Mouse (Mus musculus) heart, embryonic 16.5 days (tissue): Measurements from ENCODE around the gene Ikzf2. TPM values are rescaled to one million over a fixed set of nuclear protein-coding genes. Genes with fewer than 3 reads are reported as not detected.

ENCODE experiments used
- ATAC-seq: fragments of 200-750 bp; cut with Nextera tagmentation; replicated peaks from 2 replicates; pipeline ENCODE4 v1.8.0; 2017; ENCODE audit warnings: moderate number of reproducible peaks; ENCODE audit not compliant: insufficient read depth, low FRiP score; ENCODE audit errors: extremely low read depth
- H3K27ac ChIP-seq: fragments of 300-500 bp; sonication (generic); 2 replicates; pipeline ENCODE4 v1.5.1; 2014; ENCODE audit warnings: mild to moderate bottlenecking, low read length, control low read depth, moderate library complexity
- H3K27me3 ChIP-seq: fragments of 300-500 bp; sonication (generic); 2 replicates; pipeline ENCODE4 v1.6.1; 2014; ENCODE audit warnings: low read length, mixed read lengths; ENCODE audit not compliant: control insufficient read depth, insufficient read depth
- H3K36me3 ChIP-seq: fragments of 300-500 bp; sonication (generic); 2 replicates; pipeline ENCODE4 v1.6.1; 2014; ENCODE audit not compliant: control insufficient read depth, insufficient read depth
- H3K4me1 ChIP-seq: fragments of 300-500 bp; sonication (generic); 2 replicates; pipeline ENCODE4 v1.6.1; 2014; ENCODE audit warnings: low read length, mixed read lengths; ENCODE audit not compliant: control insufficient read depth, insufficient read depth
- H3K4me2 ChIP-seq: fragments of 300-500 bp; sonication (generic); 2 replicates; pipeline ENCODE4 v1.6.1; 2014; ENCODE audit warnings: low read depth, mild to moderate bottlenecking, control low read depth, low read length
- H3K4me3 ChIP-seq: fragments of 300-500 bp; sonication (generic); 2 replicates; pipeline ENCODE4 v1.5.1; 2014; ENCODE audit warnings: mild to moderate bottlenecking, control low read depth, low read length
- H3K9ac ChIP-seq: fragments of 300-500 bp; sonication (generic); 2 replicates; pipeline ENCODE4 v1.6.1; 2014; ENCODE audit warnings: low read length, control low read depth
- H3K9me3 ChIP-seq: fragments of 300-500 bp; sonication (generic); replicated peaks from 2 replicates; pipeline ENCODE4 v1.6.1; 2016; ENCODE audit warnings: low read length; ENCODE audit not compliant: control insufficient read depth
- WGBS: fragments of 180-500 bp; shearing (Covaris S2); extraction: QIAGEN DNeasy Blood & Tissue Kit; methylation state at CpG from one replicate; pipeline ENCODE4 v1.1.7; 2014; 5-methylcytosine and 5-hydroxymethylcytosine counted together
- polyA plus RNA-seq: library from polyadenylated mRNA; unstranded; fragments of >200 nt; fragmentation: Nextera tagmentation; extraction: Ambion mirVana; gene quantifications from 2 replicates; pipeline ENCODE4 v1.2.1, GENCODE M21; 2015

The Ikzf2 gene
- 3.1 and 4.6 TPM in 2 replicates for polyA plus RNA-seq

- Histone ChIP-seq H3K27me3 (no peaks in the 10 kb centered on the region), H3K27ac (peak within 1 kb of the TSS; percentile 96), H3K4me3 (peak within 1 kb of the TSS; percentile 93), H3K9ac (peak within 1 kb of the TSS; percentile 92), H3K9me3 (no peaks in the 10 kb centered on the region), H3K36me3 (no peaks in the 10 kb centered on the region), H3K4me2 (peak within 1 kb of the TSS; percentile 85), H3K4me1 (peaks cover 5% of the 10 kb centered on the region; the same call in 1 of the 2 replicates)
- under 1% methylated on average over 49 of the region's 105 CpGs for WGBS
- peak; percentile 85 for ATAC-seq
These were observed at the start of gene Ikzf2 for GRCm38 (mm10) chr1:69687076-69687991. Gene Ikzf2, minus strand, starts transcription at chr1:69687245.

- H3K4me1 ChIP-seq, result no peaks in the 10 kb centered on the region
- no peaks in the 10 kb centered on the region for H3K36me3 ChIP-seq
- no peak for ATAC-seq
- H3K9ac ChIP-seq, result no peak overlapping the region
- H3K9me3 ChIP-seq, result no peaks in the 10 kb centered on the region
- H3K27ac ChIP-seq, result no peak overlapping the region
- no peak overlapping the region for H3K4me3 ChIP-seq
- 59% methylated on average over 1 of the region's 1 CpGs for WGBS
- H3K27me3 ChIP-seq, result no peaks in the 10 kb centered on the region
- no peak overlapping the region for H3K4me2 ChIP-seq
These were observed 42.7 kb upstream of the Ikzf2 start for GRCm38 (mm10) chr1:69729729-69730128.

DNA sequence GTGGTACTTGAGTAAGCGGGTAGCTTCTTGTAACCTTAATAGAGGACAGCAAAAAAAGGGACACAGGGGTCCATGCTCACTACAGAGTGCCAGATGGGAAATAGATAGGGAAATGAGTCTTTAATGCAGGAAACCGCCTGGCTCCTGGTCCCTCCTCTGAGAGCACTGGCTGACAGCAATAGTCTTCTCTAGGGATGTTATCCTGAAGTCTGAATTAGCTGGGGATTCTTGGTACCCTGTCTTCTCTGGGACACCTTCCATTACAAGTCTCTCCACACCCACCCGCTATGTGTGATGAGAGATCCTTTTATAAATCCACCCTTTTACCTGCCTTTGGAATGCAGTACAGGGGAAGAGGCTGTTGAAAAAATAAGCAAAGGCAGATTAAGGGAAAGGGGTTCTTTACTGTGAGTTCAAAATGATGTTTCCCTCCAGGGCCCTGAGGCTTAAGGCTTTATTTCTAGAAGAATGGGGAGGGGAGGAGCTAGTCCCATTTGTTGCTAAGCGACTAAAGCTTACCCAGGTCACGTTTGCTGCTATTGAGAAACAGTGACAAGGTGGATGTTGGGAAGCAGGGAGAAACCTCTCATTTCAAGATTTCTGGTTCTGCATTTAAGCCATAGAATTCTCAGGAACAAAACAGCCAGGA, 42.1 kb upstream of the Ikzf2 start:
- WGBS, result 39% methylated on average over 5 of the region's 5 CpGs
- Histone ChIP-seq H3K4me2 (no peak overlapping the region), H3K9ac (no peak overlapping the region), H3K27ac (no peak overlapping the region), H3K4me1 (no peaks in the 10 kb centered on the region), H3K4me3 (no peak overlapping the region), H3K9me3 (0 out of 2 replicates have a peak, but pooled peaks cover 1% of the 10 kb centered on the region), H3K27me3 (no peaks in the 10 kb centered on the region), H3K36me3 (no peaks in the 10 kb centered on the region)
- no peak for ATAC-seq

- no peak overlapping the region for H3K4me2 ChIP-seq
- H3K9me3 ChIP-seq, result 0 out of 2 replicates have a peak, but pooled peaks cover 2% of the 10 kb centered on the region
- H3K9ac ChIP-seq, result no peak overlapping the region
- H3K36me3 ChIP-seq, result no peaks in the 10 kb centered on the region
- WGBS, result 34% methylated on average over 5 of the region's 5 CpGs
- no peak overlapping the region for H3K4me3 ChIP-seq
- H3K27me3 ChIP-seq, result no peaks in the 10 kb centered on the region
- no peak overlapping the region for H3K27ac ChIP-seq
- H3K4me1 ChIP-seq, result no peaks in the 10 kb centered on the region
- ATAC-seq, result no peak
These were observed 40.9 kb upstream of the Ikzf2 start for GRCm38 (mm10) chr1:69727968-69728367.

GRCm38 (mm10) chr1:69717107-69717506, 30.1 kb upstream of the Ikzf2 start:
- Histone ChIP-seq H3K36me3 (no peaks in the 10 kb centered on the region), H3K27ac (no peak overlapping the region), H3K4me3 (no peak overlapping the region), H3K9me3 (no peaks in the 10 kb centered on the region), H3K4me1 (no peaks in the 10 kb centered on the region), H3K4me2 (no peak overlapping the region), H3K27me3 (no peaks in the 10 kb centered on the region), H3K9ac (no peak overlapping the region)
- ATAC-seq, result no peak
- 63% methylated on average over 3 of the region's 3 CpGs for WGBS

GRCm38 (mm10) chr1:69708571-69708970, 21.5 kb upstream of the Ikzf2 start:
- H3K4me3 ChIP-seq, result no peak overlapping the region
- H3K36me3 ChIP-seq, result no peaks in the 10 kb centered on the region
- H3K27me3 ChIP-seq, result no peaks in the 10 kb centered on the region
- H3K4me2 ChIP-seq, result no peak overlapping the region
- H3K9me3 ChIP-seq, result no peaks in the 10 kb centered on the region
- H3K4me1 ChIP-seq, result no peaks in the 10 kb centered on the region
- no peak for ATAC-seq
- WGBS, result 92% methylated on average over 1 of the region's 1 CpGs
- no peak overlapping the region for H3K27ac ChIP-seq
- no peak overlapping the region for H3K9ac ChIP-seq

DNA sequence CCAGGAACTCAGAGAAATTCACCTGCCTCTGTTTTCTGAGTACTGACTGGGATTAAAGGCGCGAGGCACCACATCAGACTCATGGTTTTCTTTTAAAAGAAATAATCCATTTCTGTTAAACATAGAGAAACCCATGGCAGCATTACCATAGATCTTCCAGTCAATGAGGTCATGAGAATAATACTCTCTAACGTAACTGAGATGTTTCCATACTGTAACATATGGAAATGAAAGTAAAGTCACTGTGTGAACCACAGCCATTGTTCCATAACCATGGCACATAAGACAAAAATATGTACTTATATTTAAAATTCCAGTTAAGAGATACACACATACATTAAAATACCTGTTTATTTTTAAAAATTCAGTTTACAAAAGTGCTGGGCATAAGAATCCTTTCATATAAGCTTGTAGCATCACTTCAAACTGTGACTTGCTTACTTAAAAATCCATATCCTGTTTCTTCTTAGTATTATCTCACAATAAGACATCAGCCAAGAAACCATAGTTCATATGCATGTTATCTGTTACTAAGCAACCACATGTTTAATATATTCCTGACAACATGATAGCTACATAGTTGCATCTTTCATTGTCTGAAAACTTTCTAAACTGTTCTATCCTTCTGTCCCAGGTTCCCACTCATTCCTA, 16.6 kb upstream of the Ikzf2 start:
- H3K4me2 ChIP-seq, result no peak overlapping the region
- WGBS, result 90% methylated on average over 3 of the region's 3 CpGs
- H3K4me1 ChIP-seq, result no peaks in the 10 kb centered on the region
- no peaks in the 10 kb centered on the region for H3K9me3 ChIP-seq
- H3K36me3 ChIP-seq, result no peaks in the 10 kb centered on the region
- H3K27ac ChIP-seq, result no peak overlapping the region
- ATAC-seq, result no peak
- no peak overlapping the region for H3K4me3 ChIP-seq
- no peaks in the 10 kb centered on the region for H3K27me3 ChIP-seq
- no peak overlapping the region for H3K9ac ChIP-seq

- no peaks in the 10 kb centered on the region for H3K36me3 ChIP-seq
- H3K4me3 ChIP-seq, result no peak overlapping the region
- WGBS, result 49% methylated on average over 6 of the region's 6 CpGs
- no peaks in the 10 kb centered on the region; the same call in 1 of the 2 replicates for H3K4me1 ChIP-seq
- H3K27ac ChIP-seq, result no peak overlapping the region
- H3K4me2 ChIP-seq, result no peak overlapping the region
- ATAC-seq, result no peak
- no peak overlapping the region for H3K9ac ChIP-seq
- H3K9me3 ChIP-seq, result no peaks in the 10 kb centered on the region
- no peaks in the 10 kb centered on the region for H3K27me3 ChIP-seq
These were observed 4.9 kb upstream of the Ikzf2 start for GRCm38 (mm10) chr1:69691946-69692345.
